Mouse (Mus musculus) heart, adult 2 months (tissue): ENCODE measurements around the gene Grin2d.

ENCODE experiments used
- CTCF ChIP-seq: fragments of 200-600 bp; IDR thresholded peaks from 2 replicates; pipeline ENCODE4 v1.8.1; 2022; ENCODE audit warnings: antibody characterized with exemption, mild to moderate bottlenecking, moderate library complexity
- POLR2A ChIP-seq: fragments of 200-500 bp; IDR thresholded peaks from 2 replicates; pipeline ENCODE4 v1.6.1; 2011; ENCODE audit warnings: mild to moderate bottlenecking, low read depth, low read length, control low read depth; ENCODE audit not compliant: insufficient read depth

DNA sequence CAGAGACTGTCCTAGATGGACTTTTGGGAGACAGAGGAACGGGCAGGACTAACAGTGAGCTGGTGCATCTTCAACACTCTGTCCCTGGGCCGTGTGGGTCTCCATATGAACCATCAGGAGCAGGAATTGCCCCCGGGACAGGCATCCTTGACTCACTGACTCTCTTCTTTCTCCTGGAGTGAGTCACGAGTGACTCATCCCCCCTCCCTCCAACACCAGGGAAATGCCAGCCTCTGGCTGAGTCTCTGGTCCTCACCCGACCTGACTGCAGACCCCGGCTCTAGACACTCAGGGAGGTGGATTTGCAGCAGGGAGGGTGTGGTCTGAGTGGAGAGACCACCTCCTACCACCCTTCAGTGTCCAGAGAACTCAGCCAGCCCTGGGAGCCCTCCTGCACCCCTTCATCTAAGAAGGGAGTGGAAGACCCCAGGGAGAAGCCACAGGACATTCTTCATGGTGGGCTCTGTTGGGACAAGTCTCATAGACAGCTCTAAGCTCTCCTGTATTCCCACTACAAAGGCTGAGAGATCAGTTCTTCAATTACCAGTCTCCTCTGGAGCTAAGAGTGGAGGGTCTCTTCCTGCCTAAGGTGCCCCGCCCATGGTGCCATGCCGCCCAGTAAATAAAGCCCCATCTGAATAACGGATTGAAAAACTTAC is 42.5 kb upstream of the Grin2d start:
- TF ChIP-seq CTCF, result no peak
- TF ChIP-seq POLR2A, result peak; percentile 48; the same call in 1 of the 2 replicates
